Mouse (Mus musculus) forebrain, embryonic 11.5 days (tissue): ENCODE results near the gene Stx1a. TPM values are rescaled to one million over a fixed set of nuclear protein-coding genes. Genes with fewer than 3 reads are reported as not detected.
"Not testable (repeated sequence)": the region's sequence is repeated elsewhere in the genome, so short reads cannot be mapped to it uniquely, and the experiment has no call there.

Experiments used
- ATAC-seq: fragments of 200-750 bp; cut with Nextera tagmentation; replicated peaks from 2 replicates; pipeline ENCODE4 v1.8.0; 2017; ENCODE audit warnings: moderate TSS enrichment; ENCODE audit not compliant: low FRiP score
- DNase-seq: peaks from one replicate; pipeline ENCODE4 v3.0.0-alpha.2; 2017; ENCODE audit warnings: low spot score
- H3K27ac ChIP-seq: fragments of 300-500 bp; sonication (generic); 2 replicates; pipeline ENCODE4 v1.5.1; 2014; ENCODE audit warnings: low read depth, low read length
- H3K27me3 ChIP-seq: fragments of 300-500 bp; sonication (generic); 2 replicates; pipeline ENCODE4 v1.6.1; 2014; ENCODE audit warnings: mild to moderate bottlenecking, low read length, mixed read lengths; ENCODE audit not compliant: control insufficient read depth, insufficient read depth
- H3K36me3 ChIP-seq: fragments of 300-500 bp; sonication (generic); 2 replicates; pipeline ENCODE4 v1.6.1; 2014; ENCODE audit warnings: mild to moderate bottlenecking, low read length, moderate library complexity, mixed read lengths; ENCODE audit not compliant: control insufficient read depth, insufficient read depth
- H3K4me1 ChIP-seq: fragments of 300-500 bp; sonication (generic); replicated peaks from 2 replicates; pipeline ENCODE4 v1.6.1; 2014; ENCODE audit warnings: low read length, mixed read lengths; ENCODE audit not compliant: control insufficient read depth, insufficient read depth
- H3K4me2 ChIP-seq: fragments of 300-500 bp; sonication (generic); 2 replicates; pipeline ENCODE4 v1.6.1; 2014; ENCODE audit warnings: low read depth, mild to moderate bottlenecking, low read length, moderate library complexity, mixed read lengths; ENCODE audit not compliant: severe bottlenecking
- H3K4me3 ChIP-seq: fragments of 300-500 bp; sonication (generic); 2 replicates; pipeline ENCODE4 v1.5.1; 2014; ENCODE audit warnings: low read depth, low read length
- H3K9ac ChIP-seq: fragments of 300-500 bp; sonication (generic); 2 replicates; pipeline ENCODE4 v1.6.1; 2014; ENCODE audit warnings: low read length
- H3K9me3 ChIP-seq: fragments of 300-500 bp; sonication (generic); 2 replicates; pipeline ENCODE4 v1.6.1; 2016; ENCODE audit warnings: low read length, mixed read lengths; ENCODE audit not compliant: control insufficient read depth
- WGBS: fragments of 180-500 bp; shearing (Covaris S2); extraction: QIAGEN DNeasy Blood & Tissue Kit; methylation state at CpG from one replicate; pipeline ENCODE4 v1.1.7; 2014; 5-methylcytosine and 5-hydroxymethylcytosine counted together
- polyA plus RNA-seq: library from polyadenylated mRNA; unstranded; fragments of >200 nt; fragmentation: Nextera tagmentation; extraction: Ambion mirVana; gene quantifications from 2 replicates; pipeline ENCODE4 v1.2.1, GENCODE M21; 2014

Stx1a gene
- polyA plus RNA-seq, 1 experiment from 2014 or later, result 11.2 TPM

DNA sequence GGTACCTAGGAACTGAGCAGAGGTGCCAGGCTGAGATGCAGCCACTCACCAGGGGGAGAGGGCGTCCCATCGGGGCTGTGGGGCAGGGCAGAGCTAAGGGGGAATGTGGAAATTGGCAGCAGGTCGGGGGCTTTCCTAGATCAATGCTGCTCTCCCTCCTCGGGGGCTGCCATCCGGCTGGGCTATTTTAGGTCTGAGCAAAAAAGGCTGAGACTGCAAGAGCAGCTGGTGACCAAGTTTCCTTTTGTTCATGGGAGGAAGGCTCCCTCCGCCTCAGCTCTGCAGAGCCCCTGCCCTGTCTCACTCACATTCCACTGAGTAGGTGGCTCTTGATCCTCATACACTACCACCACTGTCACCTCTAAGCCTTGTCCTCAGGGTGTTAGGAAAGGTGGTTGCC is 16.8 kb downstream of the Stx1a start:
- no peak for ATAC-seq
- 41% methylated on average over 6 of the region's 6 CpGs for WGBS

DNA sequence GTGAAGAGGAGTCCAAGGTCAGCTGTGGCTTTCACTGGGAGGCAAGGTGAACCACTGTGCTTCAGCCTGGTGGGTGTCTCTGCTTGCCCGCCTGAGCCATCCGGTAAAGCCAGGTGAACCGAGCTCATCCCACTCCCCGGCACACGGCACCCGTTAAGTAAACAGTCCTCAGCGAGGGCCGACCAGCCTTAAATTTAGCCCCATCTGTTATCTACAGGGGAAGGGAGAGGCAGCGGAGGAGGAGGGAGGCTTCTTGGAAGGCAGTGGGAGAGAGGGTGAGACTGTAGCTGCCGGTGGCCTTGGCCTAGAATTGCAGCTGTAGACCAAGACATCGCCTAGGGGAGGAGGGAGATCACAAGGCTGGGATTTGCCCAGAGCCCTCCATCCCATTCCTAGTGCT is 17.5 kb downstream of the Stx1a start:
- Histone ChIP-seq H3K4me1 (no peaks in the 10 kb centered on the region), H3K9ac (no peak overlapping the region), H3K27me3 (no peaks in the 10 kb centered on the region), H3K4me3 (no peak overlapping the region), H3K4me2 (no peak overlapping the region), H3K27ac (no peak overlapping the region), H3K36me3 (no peaks in the 10 kb centered on the region), H3K9me3 (no peaks in the 10 kb centered on the region)
- no peak for DNase-seq
- 82% methylated on average over 11 of the region's 11 CpGs for WGBS
- no peak for ATAC-seq

More for the DNA sequence above, 16.8 kb downstream of the Stx1a start:
- no peak for DNase-seq
- Histone ChIP-seq H3K4me3 (no peak overlapping the region), H3K36me3 (no peaks in the 10 kb centered on the region), H3K27me3 (no peaks in the 10 kb centered on the region), H3K4me2 (no peak overlapping the region), H3K9ac (no peak overlapping the region), H3K27ac (no peak overlapping the region), H3K4me1 (no peaks in the 10 kb centered on the region), H3K9me3 (no peaks in the 10 kb centered on the region)

DNA sequence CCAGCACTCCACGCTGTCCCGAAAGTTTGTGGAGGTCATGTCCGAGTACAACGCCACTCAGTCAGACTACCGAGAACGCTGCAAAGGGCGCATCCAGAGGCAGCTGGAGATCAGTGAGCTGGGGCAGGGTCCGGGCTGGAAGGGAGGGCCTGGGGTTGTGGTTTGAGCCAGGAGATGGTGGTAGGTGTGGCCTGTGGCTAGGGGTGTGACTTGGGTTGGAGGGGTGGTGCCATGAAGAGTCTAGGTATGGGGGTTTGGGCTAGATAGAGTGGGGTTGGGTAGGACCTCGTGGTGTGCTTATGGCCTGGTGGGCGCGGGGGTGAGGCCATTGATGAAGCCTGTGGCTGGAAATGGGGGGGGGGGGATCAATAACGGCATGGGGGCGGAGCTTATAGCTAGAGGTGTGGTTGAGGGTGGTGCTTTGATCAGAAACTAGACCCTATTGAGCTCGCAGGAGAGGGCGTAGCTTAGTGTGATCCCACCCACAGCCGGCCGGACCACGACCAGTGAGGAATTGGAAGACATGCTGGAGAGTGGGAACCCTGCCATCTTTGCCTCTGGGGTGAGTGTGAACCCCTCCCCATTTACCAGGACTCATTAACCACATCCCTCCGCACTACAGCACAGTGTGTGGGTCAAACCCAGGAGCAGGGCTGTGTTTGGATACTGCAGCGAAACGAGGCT is 19.0 kb downstream of the Stx1a start:
- no peaks in the 10 kb centered on the region for H3K27me3 ChIP-seq
- H3K4me3 ChIP-seq, result no peak overlapping the region
- no peak overlapping the region for H3K4me2 ChIP-seq
- 24% methylated on average over 20 of the region's 21 CpGs for WGBS
- H3K9me3 ChIP-seq, result no peaks in the 10 kb centered on the region
- H3K9ac ChIP-seq, result no peak overlapping the region
- no peaks in the 10 kb centered on the region for H3K4me1 ChIP-seq
- no peaks in the 10 kb centered on the region for H3K36me3 ChIP-seq
- no peak overlapping the region for H3K27ac ChIP-seq
- ATAC-seq (no peak), DNase-seq (no peak)

DNA sequence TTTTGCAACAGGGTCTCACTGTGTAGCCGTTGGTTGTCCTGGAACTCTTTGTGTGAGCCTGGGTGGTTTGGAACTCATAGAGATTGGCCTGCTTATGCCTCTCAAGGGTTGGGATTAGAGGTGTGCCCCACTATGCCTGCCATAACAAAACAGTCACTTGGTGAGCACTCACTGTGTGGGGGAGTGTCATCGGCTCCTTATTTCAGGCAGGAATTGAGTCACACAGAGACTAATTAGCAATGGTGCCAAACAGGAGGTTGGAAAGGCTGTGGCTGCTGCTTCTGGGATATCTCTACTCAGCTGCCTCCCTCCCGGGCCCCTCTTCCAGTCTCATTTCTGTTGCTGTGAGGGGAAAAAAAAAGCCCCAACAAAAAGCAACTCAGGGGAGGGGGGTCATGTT is 21.3 kb downstream of the Stx1a start:
- H3K9me3 ChIP-seq, result no peaks in the 10 kb centered on the region
- H3K4me1 ChIP-seq, result no peaks in the 10 kb centered on the region
- 93% methylated on average over 3 of the region's 3 CpGs for WGBS
- ATAC-seq (no peak), DNase-seq (no peak)
- H3K27ac ChIP-seq, result no peak overlapping the region
- no peaks in the 10 kb centered on the region for H3K36me3 ChIP-seq
- H3K4me3 ChIP-seq, result no peak overlapping the region
- no peak overlapping the region for H3K4me2 ChIP-seq
- H3K9ac ChIP-seq, result no peak overlapping the region
- H3K27me3 ChIP-seq, result no peaks in the 10 kb centered on the region

DNA sequence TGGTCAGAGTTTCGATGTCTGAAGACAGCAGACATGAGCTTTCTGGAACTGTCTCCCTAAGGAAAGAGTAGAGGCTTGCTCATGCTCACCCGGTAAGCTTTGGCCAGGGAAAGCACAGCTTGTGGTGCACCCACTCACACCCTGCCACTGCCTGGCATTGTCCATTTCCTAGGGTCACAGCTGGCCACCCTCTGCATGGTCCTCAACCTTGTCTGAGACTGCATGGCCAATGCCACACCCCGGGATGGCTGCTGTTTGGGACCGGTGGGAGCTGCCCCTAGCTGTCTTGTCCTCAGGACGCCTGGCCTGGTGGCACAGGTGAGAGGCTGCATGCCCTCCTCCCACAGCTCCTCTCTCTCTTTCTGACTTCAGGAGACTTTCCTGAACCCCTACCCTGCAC is 25.3 kb downstream of the Stx1a start:
- Histone ChIP-seq H3K9ac (no peak overlapping the region), H3K27me3 (no peaks in the 10 kb centered on the region), H3K36me3 (no peaks in the 10 kb centered on the region), H3K4me3 (no peak overlapping the region), H3K9me3 (no peaks in the 10 kb centered on the region), H3K27ac (no peak overlapping the region), H3K4me1 (no peaks in the 10 kb centered on the region), H3K4me2 (no peak overlapping the region)
- no peak for DNase-seq
- ATAC-seq, result no peak
- WGBS, result 95% methylated on average over 5 of the region's 5 CpGs

DNA sequence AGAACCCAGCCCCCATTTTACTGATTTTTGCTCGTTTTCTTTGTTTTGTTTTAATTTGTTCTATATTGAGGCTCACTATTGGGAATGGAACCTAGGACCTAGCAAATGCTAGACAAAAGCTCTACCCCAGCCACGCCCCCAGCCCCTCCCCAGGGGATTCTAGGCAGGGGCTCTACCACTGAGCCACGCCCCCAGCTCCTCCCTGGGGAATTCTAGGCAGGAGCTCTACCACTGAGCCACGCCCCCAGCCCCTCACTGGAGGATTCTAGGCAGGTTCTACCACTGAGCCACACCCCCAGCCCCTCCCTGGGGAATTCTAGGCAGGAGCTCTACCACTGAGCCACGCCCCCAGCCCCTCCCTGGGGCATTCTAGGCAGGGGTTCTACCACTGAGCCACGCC is 26.0 kb downstream of the Stx1a start:
- WGBS, result 79% methylated on average over 6 of the region's 6 CpGs
- H3K4me2 ChIP-seq, H3K36me3 ChIP-seq, ATAC-seq, H3K27me3 ChIP-seq, H3K4me3 ChIP-seq, H3K9ac ChIP-seq, DNase-seq, H3K4me1 ChIP-seq, H3K27ac ChIP-seq, H3K9me3 ChIP-seq: not testable (repeated sequence)

DNA sequence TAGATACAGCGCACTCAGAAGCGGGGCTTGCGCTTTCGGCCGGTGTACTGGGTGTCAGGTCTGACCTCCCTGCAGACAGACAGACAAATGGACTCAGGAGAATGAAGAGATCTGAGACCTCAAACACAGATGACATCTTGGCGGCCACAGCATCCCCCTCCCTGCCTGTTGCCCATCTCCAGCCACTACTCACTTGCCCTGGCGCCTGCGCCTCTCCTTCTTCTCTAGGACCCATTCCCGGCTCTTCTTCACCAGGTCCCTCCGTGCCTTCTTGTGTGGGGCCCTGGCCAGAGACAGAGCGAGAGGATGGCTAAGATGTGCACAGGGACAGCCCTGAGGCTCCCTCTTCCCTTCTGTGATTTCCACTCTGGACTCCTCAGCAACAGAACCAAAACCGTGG is 30.1 kb downstream of the Stx1a start:
- Histone ChIP-seq H3K36me3 (no peaks in the 10 kb centered on the region; the same call in 1 of the 2 replicates), H3K9ac (no peak overlapping the region), H3K4me2 (no peak overlapping the region), H3K27ac (no peak overlapping the region), H3K4me1 (no peaks in the 10 kb centered on the region), H3K27me3 (no peaks in the 10 kb centered on the region), H3K4me3 (no peak overlapping the region), H3K9me3 (no peaks in the 10 kb centered on the region)
- no peak for DNase-seq
- ATAC-seq, result no peak
- 94% methylated on average over 12 of the region's 12 CpGs for WGBS

DNA sequence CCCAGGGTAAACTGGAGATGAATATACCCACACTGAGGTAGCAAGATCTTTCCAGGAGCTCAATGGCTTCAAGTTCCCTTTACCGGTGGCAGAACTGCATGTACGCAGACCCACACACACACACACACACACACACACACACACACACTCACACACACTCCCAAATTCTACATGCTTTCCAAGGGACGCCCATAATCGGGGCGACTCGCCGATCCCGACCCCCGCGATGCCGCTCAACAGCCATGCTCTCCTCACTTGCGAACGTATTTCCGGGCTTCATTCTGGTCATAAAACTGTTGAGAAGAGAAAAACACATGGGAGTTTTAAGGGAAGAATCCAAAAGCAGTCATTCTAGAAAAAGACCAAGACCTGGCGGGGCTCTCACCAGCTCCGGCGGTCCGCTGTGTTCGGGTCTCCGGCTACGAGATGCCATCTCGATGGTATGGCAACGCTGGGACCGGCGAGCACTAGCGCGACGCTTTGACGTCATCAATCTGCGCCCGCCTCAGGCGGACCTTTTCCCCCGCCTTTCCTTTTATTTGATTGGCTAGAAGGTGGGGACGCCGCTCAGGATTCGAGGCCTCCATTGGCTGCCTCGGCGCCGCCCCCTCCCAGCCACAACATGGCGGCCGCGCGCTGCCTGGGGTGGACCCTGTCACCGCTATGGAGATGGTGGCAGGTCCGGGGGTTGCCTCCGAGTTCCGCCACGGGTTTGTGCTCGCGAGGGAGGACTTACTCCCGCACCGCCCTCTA is 40.5 kb downstream of the Stx1a start, which contains the start of gene Dnajc30:
TSS of gene Dnajc30 (plus strand) at position 574 of the 753 bp plus-strand sequence.
- H3K36me3 ChIP-seq, result peaks cover 5% of the 10 kb centered on the region; the same call in 1 of the 2 replicates
- no peaks in the 10 kb centered on the region for H3K9me3 ChIP-seq
- peak; percentile 97 for ATAC-seq
- no peaks in the 10 kb centered on the region for H3K4me1 ChIP-seq
- WGBS, result under 1% methylated on average over 52 of the region's 52 CpGs
- H3K27ac ChIP-seq, result 0 out of 2 replicates have a peak within 1 kb of the TSS, but pooled peaks have one; percentile 31
- peak; percentile 99 for DNase-seq
- peak within 1 kb of the TSS; percentile 92 for H3K4me3 ChIP-seq
- H3K27me3 ChIP-seq, result no peaks in the 10 kb centered on the region
- peak within 1 kb of the TSS; percentile 84 for H3K9ac ChIP-seq
- peak within 1 kb of the TSS; percentile 93 for H3K4me2 ChIP-seq
